Mouse (Mus musculus) heart, embryonic 16.5 days (tissue): Measurements from ENCODE around the gene Scel. TPM values are rescaled to one million over a fixed set of nuclear protein-coding genes. Genes with fewer than 3 reads are reported as not detected.

Experiments used
- ATAC-seq: fragments of 200-750 bp; cut with Nextera tagmentation; replicated peaks from 2 replicates; pipeline ENCODE4 v1.8.0; 2017; ENCODE audit warnings: moderate number of reproducible peaks; ENCODE audit not compliant: insufficient read depth, low FRiP score; ENCODE audit errors: extremely low read depth
- H3K27ac ChIP-seq: fragments of 300-500 bp; sonication (generic); 2 replicates; pipeline ENCODE4 v1.5.1; 2014; ENCODE audit warnings: mild to moderate bottlenecking, low read length, control low read depth, moderate library complexity
- H3K27me3 ChIP-seq: fragments of 300-500 bp; sonication (generic); 2 replicates; pipeline ENCODE4 v1.6.1; 2014; ENCODE audit warnings: low read length, mixed read lengths; ENCODE audit not compliant: control insufficient read depth, insufficient read depth
- H3K36me3 ChIP-seq: fragments of 300-500 bp; sonication (generic); 2 replicates; pipeline ENCODE4 v1.6.1; 2014; ENCODE audit not compliant: control insufficient read depth, insufficient read depth
- H3K4me1 ChIP-seq: fragments of 300-500 bp; sonication (generic); 2 replicates; pipeline ENCODE4 v1.6.1; 2014; ENCODE audit warnings: low read length, mixed read lengths; ENCODE audit not compliant: control insufficient read depth, insufficient read depth
- H3K4me2 ChIP-seq: fragments of 300-500 bp; sonication (generic); 2 replicates; pipeline ENCODE4 v1.6.1; 2014; ENCODE audit warnings: low read depth, mild to moderate bottlenecking, control low read depth, low read length
- H3K4me3 ChIP-seq: fragments of 300-500 bp; sonication (generic); 2 replicates; pipeline ENCODE4 v1.5.1; 2014; ENCODE audit warnings: mild to moderate bottlenecking, control low read depth, low read length
- H3K9ac ChIP-seq: fragments of 300-500 bp; sonication (generic); 2 replicates; pipeline ENCODE4 v1.6.1; 2014; ENCODE audit warnings: low read length, control low read depth
- H3K9me3 ChIP-seq: fragments of 300-500 bp; sonication (generic); replicated peaks from 2 replicates; pipeline ENCODE4 v1.6.1; 2016; ENCODE audit warnings: low read length; ENCODE audit not compliant: control insufficient read depth
- WGBS: fragments of 180-500 bp; shearing (Covaris S2); extraction: QIAGEN DNeasy Blood & Tissue Kit; methylation state at CpG from one replicate; pipeline ENCODE4 v1.1.7; 2014; 5-methylcytosine and 5-hydroxymethylcytosine counted together
- polyA plus RNA-seq: library from polyadenylated mRNA; unstranded; fragments of >200 nt; fragmentation: Nextera tagmentation; extraction: Ambion mirVana; gene quantifications from 2 replicates; pipeline ENCODE4 v1.2.1, GENCODE M21; 2015

Gene Scel
- polyA plus RNA-seq, 1 experiment from 2014 or later, result 0.32 TPM

DNA sequence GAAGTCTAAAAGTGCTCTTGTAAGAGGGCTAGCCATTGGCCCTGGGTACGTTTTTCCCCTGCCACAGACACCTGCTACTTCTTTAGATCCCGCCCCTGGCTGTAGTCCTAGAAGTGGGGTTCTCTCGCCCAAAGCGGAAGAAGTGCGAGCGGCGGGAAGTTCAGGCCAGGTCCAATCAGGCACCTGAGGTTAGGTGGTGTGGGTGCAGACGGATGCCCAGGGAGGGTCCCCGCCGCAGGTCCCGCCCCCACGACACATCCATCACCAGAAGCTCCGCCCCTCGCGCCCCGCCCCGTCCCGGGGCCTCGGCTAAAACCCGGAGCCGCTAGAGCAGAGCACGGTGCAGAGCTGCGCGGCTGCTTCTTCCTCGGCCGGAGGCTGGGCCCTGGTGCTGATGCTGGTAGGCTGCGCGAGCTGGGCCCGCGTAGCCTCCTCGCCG lies 136.8 kb downstream of the Scel start, which contains the start of gene Slain1:
Gene Slain1 (plus strand): TSS at position 333 of the 439 bp plus-strand sequence.
- no peaks in the 10 kb centered on the region for H3K9me3 ChIP-seq
- peak within 1 kb of the TSS; percentile 96 for H3K4me2 ChIP-seq
- peaks cover 28% of the 10 kb centered on the region for H3K27me3 ChIP-seq
- H3K36me3 ChIP-seq, result no peaks in the 10 kb centered on the region
- peak; percentile 87 for ATAC-seq
- H3K4me3 ChIP-seq, result peak within 1 kb of the TSS; percentile 81
- WGBS, result 1% methylated on average over 32 of the region's 32 CpGs
- peak within 1 kb of the TSS; percentile 73 for H3K9ac ChIP-seq
- peak within 1 kb of the TSS; percentile 46 for H3K27ac ChIP-seq
- H3K4me1 ChIP-seq, result peaks cover 3% of the 10 kb centered on the region; the same call in 1 of the 2 replicates

GRCm38 (mm10) chr14:103650413-103651101 lies 137.4 kb downstream of the Scel start:
- no peaks in the 10 kb centered on the region for H3K9me3 ChIP-seq
- H3K27ac ChIP-seq, result peak overlapping the region; percentile 46
- peaks cover 28% of the 10 kb centered on the region for H3K27me3 ChIP-seq
- peak overlapping the region; percentile 96 for H3K4me2 ChIP-seq
- peak overlapping the region; percentile 73 for H3K9ac ChIP-seq
- no peaks in the 10 kb centered on the region for H3K36me3 ChIP-seq
- H3K4me1 ChIP-seq, result peaks cover 3% of the 10 kb centered on the region; the same call in 1 of the 2 replicates
- peak; percentile 64 for ATAC-seq
- under 1% methylated on average over 62 of the region's 67 CpGs for WGBS
- peak overlapping the region; percentile 81 for H3K4me3 ChIP-seq

- H3K4me2 ChIP-seq, result peak overlapping the region; percentile 96
- no peak overlapping the region for H3K27ac ChIP-seq
- peak overlapping the region; percentile 73 for H3K9ac ChIP-seq
- peak overlapping the region; percentile 81 for H3K4me3 ChIP-seq
- 0 out of 2 replicates have a peak, but pooled peaks have one; percentile 6 for ATAC-seq
- H3K4me1 ChIP-seq, result peaks cover 3% of the 10 kb centered on the region; the same call in 1 of the 2 replicates
- peaks cover 28% of the 10 kb centered on the region for H3K27me3 ChIP-seq
- no peaks in the 10 kb centered on the region for H3K9me3 ChIP-seq
- no peaks in the 10 kb centered on the region for H3K36me3 ChIP-seq
- 8% methylated on average over 11 of the region's 11 CpGs for WGBS
Measured at GRCm38 (mm10) chr14:103651106-103651505, 138.0 kb downstream of the Scel start.

GRCm38 (mm10) chr14:103651562-103651961 lies 138.4 kb downstream of the Scel start:
- Histone ChIP-seq H3K4me3 (peak overlapping the region; percentile 81), H3K27ac (no peak overlapping the region), H3K4me2 (peak overlapping the region; percentile 96), H3K36me3 (no peaks in the 10 kb centered on the region), H3K9ac (no peak overlapping the region), H3K27me3 (peaks cover 28% of the 10 kb centered on the region), H3K4me1 (peaks cover 3% of the 10 kb centered on the region; the same call in 1 of the 2 replicates), H3K9me3 (no peaks in the 10 kb centered on the region)
- no peak for ATAC-seq
- 74% methylated on average over 2 of the region's 2 CpGs for WGBS

DNA sequence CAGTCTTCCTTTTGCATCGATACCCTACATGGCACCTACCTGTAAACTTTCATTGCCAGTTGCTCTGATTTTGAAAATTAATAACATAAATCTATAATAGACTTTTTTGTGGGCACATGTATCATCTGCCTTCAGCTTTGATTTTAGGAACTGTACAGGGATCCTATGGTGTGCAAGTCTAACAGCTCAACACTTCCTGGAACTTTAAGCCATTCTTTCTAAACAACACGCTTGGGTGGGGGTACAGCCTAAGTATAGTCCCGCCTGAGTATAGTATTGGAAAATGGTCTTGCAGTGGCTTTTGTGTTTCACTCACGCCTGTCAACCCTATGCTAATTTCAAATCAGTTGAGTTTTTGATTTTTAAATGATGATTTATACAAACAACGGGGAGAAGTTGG lies 139.4 kb downstream of the Scel start:
- no peak overlapping the region for H3K4me2 ChIP-seq
- H3K9me3 ChIP-seq, result no peaks in the 10 kb centered on the region
- peaks cover 27% of the 10 kb centered on the region for H3K27me3 ChIP-seq
- no peak for ATAC-seq
- H3K4me1 ChIP-seq, result peaks cover 3% of the 10 kb centered on the region; the same call in 1 of the 2 replicates
- no peak overlapping the region for H3K9ac ChIP-seq
- WGBS, result 81% methylated on average over 5 of the region's 5 CpGs
- no peaks in the 10 kb centered on the region for H3K36me3 ChIP-seq
- H3K27ac ChIP-seq, result no peak overlapping the region
- H3K4me3 ChIP-seq, result no peak overlapping the region

GRCm38 (mm10) chr14:103653800-103654199 lies 140.7 kb downstream of the Scel start:
- H3K27me3 ChIP-seq, result peaks cover 25% of the 10 kb centered on the region
- peaks cover 3% of the 10 kb centered on the region; the same call in 1 of the 2 replicates for H3K4me1 ChIP-seq
- H3K9ac ChIP-seq, result no peak overlapping the region
- peak overlapping the region; percentile 26; the same call in 1 of the 2 replicates for H3K4me2 ChIP-seq
- no peak overlapping the region for H3K27ac ChIP-seq
- WGBS, result 58% methylated on average over 5 of the region's 5 CpGs
- ATAC-seq, result no peak
- no peaks in the 10 kb centered on the region for H3K9me3 ChIP-seq
- no peaks in the 10 kb centered on the region for H3K36me3 ChIP-seq
- 0 out of 2 replicates have a peak overlapping the region, but pooled peaks have one; percentile 3 for H3K4me3 ChIP-seq

DNA sequence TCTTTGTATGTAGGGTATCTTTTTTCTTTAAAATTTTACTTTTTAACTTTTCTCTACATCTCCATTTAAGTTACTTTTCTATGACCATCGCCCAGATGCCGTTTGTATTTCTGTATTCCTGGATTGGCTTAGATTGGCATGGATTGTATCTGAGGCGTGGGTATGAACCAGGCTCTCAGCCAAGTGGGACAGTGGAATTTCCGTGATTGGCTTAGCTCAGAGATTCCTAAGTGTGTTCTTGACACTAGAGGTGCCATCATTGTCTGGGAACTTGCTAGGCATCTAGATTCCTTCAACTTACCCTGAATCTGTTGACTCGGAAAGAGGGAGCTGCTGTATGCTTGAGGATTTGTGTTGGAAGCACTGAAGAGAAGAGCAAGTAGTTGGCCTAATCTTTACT lies 142.3 kb downstream of the Scel start:
- H3K36me3 ChIP-seq, result no peaks in the 10 kb centered on the region
- no peak overlapping the region for H3K4me2 ChIP-seq
- no peaks in the 10 kb centered on the region for H3K9me3 ChIP-seq
- H3K9ac ChIP-seq, result no peak overlapping the region
- WGBS, result 55% methylated on average over 5 of the region's 5 CpGs
- no peak overlapping the region for H3K27ac ChIP-seq
- peaks cover 13% of the 10 kb centered on the region for H3K27me3 ChIP-seq
- no peak for ATAC-seq
- no peak overlapping the region for H3K4me3 ChIP-seq
- peaks cover 3% of the 10 kb centered on the region; the same call in 1 of the 2 replicates for H3K4me1 ChIP-seq

DNA sequence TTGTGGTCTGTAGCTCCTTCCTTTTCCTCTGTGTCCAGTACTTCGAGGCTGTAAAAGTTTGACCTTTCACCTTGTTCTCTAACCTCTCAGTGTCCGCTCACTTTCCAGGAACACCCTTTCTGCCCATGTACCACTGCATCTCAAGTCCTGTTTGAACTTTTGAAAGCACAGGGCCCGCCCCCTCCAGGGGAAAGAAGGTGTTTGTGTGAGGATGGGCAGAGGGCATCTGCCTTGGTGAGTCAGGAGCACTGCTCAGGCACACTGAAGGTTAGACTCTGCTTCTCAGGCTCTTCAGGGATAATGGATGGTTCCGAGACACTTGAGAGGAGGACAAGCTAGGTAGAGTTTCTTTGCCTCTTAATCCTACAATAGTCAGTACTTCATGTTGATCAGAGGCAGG lies 144.7 kb downstream of the Scel start:
- WGBS, result 76% methylated on average over 4 of the region's 4 CpGs
- ATAC-seq, result no peak
- H3K4me2 ChIP-seq, result no peak overlapping the region
- no peak overlapping the region for H3K4me3 ChIP-seq
- H3K9me3 ChIP-seq, result no peaks in the 10 kb centered on the region
- H3K9ac ChIP-seq, result no peak overlapping the region
- H3K4me1 ChIP-seq, result no peaks in the 10 kb centered on the region
- H3K36me3 ChIP-seq, result no peaks in the 10 kb centered on the region
- peaks cover 2% of the 10 kb centered on the region; the same call in 1 of the 2 replicates for H3K27me3 ChIP-seq
- H3K27ac ChIP-seq, result no peak overlapping the region
